Mouse (Mus musculus): ENCODE results near the gene Per2. TPM values are rescaled to one million over a fixed set of nuclear protein-coding genes. Genes with fewer than 3 reads are reported as not detected.

Gene Per2
- total RNA-seq, 2 experiments from 2014 or later = 2.1 to 11.7 TPM

DNA sequence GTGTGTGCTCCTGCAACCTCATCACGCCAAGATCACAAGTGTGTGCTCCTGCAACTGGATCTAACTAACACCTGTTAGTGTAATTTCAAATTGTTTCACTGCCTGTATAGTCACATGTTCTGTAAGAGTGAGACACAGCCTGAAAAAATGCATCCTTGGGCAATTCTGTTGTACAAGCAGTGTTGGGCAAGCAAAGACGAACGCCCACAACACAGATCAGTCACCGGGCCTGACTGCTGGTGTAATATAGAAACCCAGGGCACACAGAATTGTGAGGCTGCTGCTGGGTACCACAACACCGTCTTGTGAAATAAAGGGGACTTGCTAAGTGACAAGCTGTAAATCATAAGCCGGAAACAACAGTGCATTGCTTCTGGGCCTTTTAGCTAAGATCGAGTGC is 21.6 kb downstream of the Per2 start:
- intact Hi-C loops (cut with DNase I) = no loop called here
- no peak for DNase-seq (ENCODE audit: low spot score)

DNA sequence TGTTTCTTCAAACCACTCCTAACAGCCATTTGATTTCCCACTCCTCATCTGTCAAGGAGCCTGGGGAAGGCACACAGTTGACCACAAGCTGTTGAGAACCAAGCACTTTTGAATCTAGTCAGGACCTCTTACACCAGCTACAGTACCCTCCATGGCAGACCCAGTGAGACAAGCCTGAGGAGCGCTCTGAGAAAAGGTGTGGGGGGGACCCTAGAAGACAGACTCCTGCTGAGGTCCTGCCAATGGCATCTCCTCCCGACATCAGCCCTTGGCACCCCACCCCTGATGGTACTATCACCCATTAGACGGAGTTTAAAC is 22.1 kb downstream of the Per2 start:
- intact Hi-C loops (cut with DNase I) = no loop called here
- DNase-seq (ENCODE audit: low spot score) = no peak

DNA sequence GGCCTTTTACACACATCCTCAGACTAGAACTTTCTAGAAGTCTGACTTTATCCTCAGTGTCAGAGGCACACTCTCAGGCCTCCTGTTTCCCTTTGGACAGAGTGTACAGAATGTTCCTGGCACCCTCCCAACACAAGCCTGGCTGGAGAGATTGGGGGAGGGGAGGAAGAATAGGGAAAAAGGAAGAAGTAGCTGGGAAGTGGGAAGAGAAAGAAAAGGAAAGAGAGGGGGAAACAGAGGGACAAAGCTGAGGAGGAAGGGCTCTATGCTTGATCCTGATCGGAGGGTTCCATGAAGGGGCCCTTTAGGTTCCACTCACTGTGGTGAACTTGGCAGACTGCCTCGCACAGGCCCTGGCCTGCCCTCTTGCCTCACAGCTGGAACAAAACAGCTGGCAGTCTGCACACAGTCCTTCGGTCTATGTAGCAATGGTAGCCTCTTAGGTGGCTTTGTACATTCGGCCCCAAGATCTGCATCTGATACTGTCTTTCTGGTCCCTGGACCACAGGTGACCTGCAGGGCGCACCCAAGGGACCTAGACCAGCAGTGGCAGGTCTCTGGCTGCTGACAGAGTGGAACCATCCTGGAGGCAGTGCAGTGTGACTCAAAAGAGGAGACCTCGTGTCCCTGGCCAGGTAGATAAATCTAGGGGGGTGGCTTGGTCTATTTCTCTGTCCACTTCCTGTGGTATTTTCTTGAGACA is 22.6 kb downstream of the Per2 start:
- intact Hi-C loops (cut with DNase I) = no loop called here
- DNase-seq (ENCODE audit: low spot score) = peak; percentile 74

DNA sequence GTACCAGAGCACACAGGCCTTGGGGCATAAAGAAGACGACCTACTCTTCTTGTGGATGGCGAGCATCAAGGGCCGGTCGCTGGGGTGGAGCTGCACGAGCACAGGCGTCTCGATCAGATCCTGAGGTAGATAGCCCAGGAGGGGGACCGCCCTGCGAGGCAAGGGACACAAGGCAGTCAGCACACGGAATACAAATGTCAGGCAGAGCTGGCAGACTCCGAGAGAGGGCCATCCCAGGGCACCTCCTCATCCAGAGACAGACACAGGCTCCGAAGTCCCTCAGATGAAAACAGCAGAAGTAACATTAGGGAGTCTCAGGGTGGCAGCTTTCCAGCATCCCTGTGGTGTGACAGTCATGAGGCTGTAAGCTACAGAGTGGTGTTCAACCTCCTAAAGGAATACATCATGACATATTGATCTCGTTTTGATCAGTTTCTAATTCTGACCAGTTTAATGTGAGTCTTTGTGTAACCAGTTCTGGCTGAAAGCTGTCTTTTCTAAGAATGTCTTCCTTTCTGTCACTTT is 23.5 kb downstream of the Per2 start:
- DNase-seq (ENCODE audit: low spot score) = no peak
- intact Hi-C loops (cut with DNase I) = no loop called here

DNA sequence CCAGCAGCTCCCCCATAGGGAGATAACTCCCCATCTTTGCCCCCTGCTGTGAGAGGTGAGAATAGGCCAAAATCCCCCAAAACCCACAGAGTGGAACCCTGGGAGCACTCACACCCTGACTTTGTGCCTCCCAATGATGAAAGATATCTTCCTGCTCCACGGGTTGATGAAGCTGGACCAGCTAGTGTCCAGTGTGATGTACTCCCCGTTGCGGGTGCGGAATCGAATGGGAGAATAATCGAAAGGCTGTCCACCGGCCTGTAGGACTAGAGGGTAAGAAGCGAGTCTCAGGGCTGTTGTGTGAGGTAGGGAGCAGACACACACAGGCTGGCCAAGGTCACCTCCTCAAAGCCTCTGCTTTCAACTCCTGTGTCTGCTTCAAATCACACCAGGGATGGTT is 24.2 kb downstream of the Per2 start:
- no peak for DNase-seq (ENCODE audit: low spot score)
- intact Hi-C loops (cut with DNase I) = no loop called here

DNA sequence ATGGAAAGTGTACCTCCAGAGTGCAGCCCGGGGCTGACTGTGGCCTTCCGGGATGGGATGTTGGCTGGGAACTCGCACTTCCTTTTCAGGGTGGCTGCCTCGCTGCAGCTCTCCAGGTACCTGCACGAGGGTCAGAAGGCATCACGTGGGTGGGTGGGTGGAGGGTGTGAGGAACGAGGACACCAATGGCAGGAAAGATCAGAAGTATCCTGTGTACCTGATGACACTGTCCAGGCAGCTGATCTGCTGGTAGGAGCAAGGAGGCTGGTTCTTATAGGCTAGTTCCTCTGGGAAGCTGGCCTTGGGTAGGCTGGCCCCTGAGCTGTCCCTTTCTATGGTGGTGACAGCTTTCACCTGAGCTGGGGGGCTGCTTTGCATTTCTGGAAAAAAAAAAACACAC is 28.4 kb downstream of the Per2 start:
- no peak for DNase-seq (ENCODE audit: low spot score)
- intact Hi-C loops (cut with DNase I) = no loop called here

DNA sequence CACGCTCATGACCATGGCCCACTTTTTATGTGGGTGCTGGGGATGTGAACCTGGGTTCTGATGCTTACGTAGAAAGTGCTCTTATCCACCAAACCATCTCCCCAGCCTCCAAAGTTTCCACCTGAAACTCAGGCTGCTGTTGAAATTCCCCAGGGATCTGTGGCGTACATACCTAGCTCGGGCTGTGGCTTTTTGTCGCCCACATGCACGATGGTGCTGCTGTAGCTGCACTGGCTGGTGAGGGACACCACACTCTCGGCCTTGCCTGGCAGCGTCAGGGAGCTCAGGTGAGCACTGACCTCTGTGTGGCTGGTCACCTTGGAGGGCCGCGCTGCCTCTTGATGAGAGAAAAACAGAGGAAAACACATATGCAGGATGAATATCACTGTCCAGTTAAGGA is 29.9 kb downstream of the Per2 start:
- DNase-seq (ENCODE audit: low spot score) = no peak
- intact Hi-C loops (cut with DNase I) = no loop called here

DNA sequence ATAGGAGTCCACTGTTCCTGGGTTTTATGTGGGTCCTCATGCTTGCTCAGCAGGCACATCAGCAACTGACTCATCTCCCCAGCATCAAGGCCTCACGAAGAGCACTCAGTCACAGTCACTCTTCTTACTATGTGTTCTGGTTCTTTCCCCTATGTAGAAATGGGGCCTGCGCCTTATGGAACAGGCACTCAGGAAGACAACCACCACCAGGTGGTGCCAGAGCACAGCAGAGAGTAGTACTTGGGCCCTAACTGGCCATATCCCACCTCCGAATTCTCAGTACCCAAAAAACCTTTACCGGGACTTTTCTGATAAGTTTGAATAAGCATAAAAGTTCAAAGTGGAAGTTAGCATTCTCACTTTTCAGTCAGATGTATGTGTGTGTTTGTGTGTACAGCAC is 30.5 kb downstream of the Per2 start:
- DNase-seq (ENCODE audit: low spot score) = peak; percentile 55
- intact Hi-C loops (cut with DNase I) = loop anchor here (1.0 kb wide), 2 partner anchors 31 to 55 kb away; partner anchors contain the start of gene Per2

DNA sequence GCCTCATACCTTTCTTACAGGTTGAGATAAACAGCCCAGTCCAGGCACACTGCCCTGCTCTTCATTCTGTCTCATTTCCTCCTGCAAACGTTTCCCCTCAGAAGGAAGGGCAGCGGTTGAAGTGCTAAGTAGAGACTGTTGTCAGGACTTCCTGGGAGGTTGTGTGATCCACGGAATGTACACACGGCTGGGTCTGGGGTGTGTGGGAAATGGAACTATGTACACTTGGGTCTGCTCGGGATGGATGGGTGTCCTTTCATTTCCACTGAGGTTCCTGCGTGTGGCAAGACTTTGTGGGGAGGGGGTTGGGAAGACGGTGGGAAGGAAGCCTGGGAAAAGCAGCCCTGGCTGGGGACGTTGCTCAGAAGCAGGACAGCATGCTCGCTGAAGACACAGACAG is 32.7 kb downstream of the Per2 start:
- DNase-seq (ENCODE audit: low spot score) = no peak
- intact Hi-C loops (cut with DNase I) = no loop called here

DNA sequence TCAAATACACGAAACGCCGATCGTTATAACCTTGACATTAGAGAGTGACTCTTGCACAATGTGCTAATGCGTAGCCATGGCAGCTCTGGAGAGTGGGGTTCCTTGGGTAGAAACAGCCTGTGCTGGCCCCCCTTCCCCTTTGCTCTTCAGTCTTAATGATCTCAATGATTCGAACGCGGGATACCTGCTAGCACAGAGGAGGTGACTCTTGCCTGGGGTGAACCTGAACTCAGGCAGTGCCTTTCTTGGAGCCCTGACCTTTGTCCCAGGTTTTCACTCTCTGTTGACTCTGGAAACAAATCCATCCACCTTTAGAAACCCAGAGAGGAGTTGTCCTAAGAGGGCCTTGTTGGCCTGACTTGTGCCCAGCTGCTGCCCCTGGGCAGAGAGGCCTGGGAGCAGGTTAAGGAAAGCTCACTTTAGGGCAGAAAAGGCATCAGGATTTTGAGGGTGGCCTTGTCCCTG is 38.5 kb downstream of the Per2 start:
- DNase-seq (ENCODE audit: low spot score) = no peak
- intact Hi-C loops (cut with DNase I) = no loop called here

DNA sequence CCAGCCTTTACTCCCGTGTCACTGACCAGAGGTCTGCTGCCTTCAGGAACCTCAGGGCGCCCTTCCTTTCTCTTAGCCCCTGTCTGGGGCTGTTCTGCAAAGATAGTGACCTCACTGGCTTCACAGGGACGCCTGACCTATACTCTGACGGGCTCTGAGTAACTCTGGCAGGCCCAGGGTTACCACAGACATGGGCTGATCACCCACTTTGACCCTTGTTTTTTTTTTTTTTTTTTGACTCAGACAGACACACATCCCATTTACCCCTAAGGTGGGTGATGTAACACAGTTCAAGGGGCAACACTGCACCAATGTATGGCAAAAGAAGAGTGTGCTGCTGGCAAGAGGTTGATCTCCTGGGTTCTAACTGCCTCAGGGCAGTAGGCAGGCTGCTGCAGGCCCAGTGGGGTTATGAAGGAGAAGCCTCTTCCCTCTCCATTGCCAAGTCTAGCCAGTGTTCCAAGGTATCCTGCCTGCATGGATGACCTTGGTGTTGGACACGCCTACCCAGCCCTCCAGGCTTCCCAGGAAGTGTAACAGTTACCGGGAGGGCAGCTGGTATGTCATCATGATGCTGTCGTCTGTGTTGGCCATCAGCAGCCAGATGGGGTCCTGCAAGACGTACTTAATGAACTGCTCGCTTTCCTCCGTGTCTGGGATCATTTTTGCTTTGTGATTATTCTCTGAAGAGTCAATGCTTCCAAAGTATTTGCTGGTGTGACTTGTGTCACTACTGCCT is 39.1 kb downstream of the Per2 start:
- no peak for DNase-seq (ENCODE audit: low spot score)
- intact Hi-C loops (cut with DNase I) = no loop called here

DNA sequence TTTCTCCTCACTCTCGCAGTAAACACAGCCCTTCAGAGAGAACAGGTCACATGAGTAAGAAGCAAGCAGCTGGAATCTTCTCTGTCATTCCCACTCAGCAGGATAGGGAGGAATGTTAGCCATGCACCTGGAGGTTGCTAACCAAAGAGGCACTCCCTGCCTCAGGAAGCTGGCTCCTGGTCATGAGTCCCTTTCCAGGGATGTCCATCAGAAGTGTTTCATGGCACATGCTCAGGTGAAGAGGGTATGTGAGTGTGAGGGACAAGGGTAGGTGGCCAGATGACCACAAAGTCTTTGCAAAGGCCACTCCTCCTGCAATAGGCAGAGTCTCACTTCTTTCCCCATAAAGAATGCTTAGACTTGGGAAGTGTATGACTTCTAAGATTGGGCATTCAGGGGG is 41.1 kb downstream of the Per2 start:
- intact Hi-C loops (cut with DNase I) = no loop called here

DNA sequence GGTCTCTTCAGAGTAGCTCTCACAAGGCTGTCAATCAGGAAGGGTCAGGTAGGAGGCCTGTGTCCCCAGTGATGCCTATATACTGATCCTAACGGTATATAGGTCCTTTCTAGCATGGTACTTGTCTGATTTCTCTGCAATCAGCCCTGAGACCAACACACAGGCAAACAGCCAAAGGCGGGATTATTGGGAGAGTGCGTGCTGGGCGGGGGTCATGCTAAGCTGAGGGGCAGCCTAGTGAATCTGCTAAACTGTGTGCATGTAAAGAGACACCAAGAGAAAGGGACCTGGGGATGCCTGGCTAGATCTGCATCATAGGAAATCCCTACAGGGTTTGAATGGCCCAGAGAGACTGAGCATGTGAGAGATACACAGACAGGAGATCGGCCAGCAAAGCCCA is 43.8 kb downstream of the Per2 start:
- no peak for DNase-seq (ENCODE audit: low spot score)
- intact Hi-C loops (cut with DNase I) = no loop called here

More for the DNA sequence above, 41.1 kb downstream of the Per2 start:
- no peak for DNase-seq (ENCODE audit: low spot score)

DNA sequence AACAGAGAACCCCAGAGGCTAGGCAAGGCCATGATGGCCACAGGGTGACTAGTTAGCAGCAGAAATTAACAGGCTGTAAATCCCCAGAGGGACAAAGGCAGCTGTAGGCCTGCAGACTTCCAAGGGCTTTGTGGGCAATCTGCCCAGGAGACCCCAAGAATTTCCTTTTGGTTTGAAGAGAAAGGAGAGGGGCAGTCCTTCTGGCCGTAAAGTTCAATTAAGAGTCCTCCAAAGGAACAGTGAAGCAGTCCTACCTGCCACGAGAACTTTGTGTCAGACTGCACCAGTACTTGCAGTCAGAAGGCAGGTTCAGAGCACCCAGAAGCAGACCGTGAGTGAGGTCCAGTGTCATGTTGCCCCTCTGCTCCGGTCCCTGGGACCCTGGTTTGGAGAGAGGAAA is 44.2 kb downstream of the Per2 start:
- DNase-seq (ENCODE audit: low spot score) = no peak
- intact Hi-C loops (cut with DNase I) = no loop called here

DNA sequence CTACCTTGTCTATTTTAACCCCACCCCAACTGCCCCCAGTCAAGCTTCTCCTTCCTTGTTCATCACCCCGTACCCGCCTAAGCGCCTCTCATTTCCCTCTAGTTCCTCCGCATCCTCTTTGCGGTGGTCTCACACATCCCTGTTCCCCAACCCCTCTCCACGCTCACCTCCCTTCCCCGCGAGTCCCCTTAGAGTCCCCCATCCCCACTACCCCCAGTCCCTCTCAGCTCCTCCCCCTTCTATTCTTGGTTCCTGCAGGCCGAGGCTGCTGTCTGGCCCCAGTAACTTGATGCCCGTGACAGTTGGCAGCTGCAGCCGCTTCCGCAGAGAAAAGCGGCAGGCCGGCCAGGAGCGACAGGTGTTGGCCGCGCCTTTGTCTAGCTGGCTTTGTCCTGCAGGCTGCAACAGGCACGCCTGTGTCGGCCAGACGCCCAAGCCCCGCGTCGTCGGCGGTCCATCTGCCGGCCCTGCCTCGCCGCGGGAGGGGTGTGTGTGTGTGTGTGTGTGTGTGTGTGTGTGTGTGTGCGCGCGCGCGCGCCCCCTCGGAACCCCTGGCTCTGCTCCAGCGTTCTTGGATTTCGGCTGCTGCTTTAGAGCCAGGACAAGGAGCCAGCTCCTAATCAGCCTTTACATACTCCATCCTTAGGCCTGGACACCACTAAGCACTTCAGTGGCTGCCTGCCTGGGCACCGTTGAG is 45.1 kb downstream of the Per2 start, which contains the start of gene Hes6:
Gene Hes6 (minus strand): TSS at position 141 of the 697 bp plus-strand sequence.
- intact Hi-C loops (cut with DNase I) = no loop called here

DNA sequence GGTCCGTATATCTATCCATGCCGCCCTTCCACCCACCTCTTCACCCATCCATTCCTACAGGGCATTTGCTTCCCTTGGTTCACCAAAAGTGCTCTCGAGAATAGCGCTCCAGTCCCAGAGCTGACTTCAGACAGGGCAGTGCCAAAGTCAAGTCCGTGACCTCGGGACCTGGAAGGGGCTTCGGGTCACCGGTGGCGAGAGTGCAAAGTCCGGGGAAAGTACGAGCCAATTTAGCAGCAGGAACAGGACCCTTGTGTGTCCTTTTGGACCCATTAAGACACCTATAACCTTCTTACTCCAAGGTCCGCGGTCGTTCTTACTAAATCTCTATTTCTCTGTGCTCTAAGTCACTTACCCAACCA is 45.6 kb downstream of the Per2 start:
- no peak for DNase-seq (ENCODE audit: low spot score)
- intact Hi-C loops (cut with DNase I) = no loop called here

More for the DNA sequence above, 45.1 kb downstream of the Per2 start, which contains the start of gene Hes6:
- peak; percentile 67 for DNase-seq (ENCODE audit: low spot score)

DNA sequence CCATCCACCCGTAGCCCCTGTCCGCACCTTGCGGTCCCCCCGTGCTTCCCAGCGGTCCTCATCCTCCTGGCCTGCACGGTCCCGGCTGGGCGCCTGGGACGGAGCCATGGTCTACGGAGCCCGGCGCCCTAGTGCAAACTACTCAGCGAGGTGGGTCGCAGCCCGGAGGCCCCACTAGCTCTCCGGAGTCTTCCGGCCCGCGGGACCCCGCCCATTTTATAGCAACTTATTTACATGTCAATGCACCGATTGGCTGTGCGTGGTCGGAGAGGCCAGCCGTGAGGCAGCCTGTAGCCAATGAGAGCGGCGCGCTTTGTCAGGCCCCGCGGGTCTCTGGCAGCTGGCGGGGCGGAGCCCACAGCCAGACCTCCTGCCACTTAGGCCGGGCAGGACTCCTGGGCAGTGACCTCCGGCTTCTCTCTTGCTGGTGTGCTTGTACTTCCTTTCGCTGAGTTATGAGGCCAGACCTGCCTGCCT is 46.1 kb downstream of the Per2 start:
- intact Hi-C loops (cut with DNase I) = no loop called here
- DNase-seq (ENCODE audit: low spot score) = peak; percentile 95

DNA sequence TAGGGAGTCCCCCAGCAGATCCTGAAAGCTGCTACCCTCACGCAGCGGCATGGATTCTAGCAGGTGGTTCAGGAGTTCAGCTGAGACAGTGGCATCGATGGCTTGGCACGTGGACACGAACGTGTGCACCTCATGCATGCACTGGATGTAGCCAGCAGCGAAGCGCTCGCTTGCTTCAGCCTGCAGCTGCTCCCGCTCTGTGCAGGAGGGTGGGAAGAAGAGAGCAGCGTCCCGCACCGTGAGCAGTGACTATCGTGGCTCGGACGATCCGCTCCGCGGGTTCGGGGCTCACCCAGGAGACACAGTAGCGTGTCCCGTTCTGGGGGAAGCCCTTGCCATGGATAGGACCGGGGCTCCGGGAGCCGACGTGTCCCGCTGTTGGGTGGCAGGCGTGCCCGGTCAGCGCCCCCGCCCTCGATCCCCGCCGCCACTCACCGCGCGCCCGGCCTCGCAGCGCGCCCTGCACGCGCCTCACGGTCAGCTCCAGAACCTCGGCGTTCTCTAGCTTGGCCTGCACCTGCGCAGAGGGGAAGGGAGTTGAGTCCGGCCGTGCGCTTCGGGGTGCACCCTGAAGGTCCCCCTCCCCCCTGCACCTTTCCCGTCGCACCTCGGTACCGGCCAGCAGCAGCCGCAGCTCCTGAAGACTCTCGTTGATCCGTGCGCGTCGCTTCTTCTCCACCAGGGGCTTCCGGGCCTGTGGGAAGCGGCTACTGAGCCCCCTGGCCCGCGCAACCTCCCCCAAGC is 46.7 kb downstream of the Per2 start:
- intact Hi-C loops (cut with DNase I) = no loop called here
- no peak for DNase-seq (ENCODE audit: low spot score)

DNA sequence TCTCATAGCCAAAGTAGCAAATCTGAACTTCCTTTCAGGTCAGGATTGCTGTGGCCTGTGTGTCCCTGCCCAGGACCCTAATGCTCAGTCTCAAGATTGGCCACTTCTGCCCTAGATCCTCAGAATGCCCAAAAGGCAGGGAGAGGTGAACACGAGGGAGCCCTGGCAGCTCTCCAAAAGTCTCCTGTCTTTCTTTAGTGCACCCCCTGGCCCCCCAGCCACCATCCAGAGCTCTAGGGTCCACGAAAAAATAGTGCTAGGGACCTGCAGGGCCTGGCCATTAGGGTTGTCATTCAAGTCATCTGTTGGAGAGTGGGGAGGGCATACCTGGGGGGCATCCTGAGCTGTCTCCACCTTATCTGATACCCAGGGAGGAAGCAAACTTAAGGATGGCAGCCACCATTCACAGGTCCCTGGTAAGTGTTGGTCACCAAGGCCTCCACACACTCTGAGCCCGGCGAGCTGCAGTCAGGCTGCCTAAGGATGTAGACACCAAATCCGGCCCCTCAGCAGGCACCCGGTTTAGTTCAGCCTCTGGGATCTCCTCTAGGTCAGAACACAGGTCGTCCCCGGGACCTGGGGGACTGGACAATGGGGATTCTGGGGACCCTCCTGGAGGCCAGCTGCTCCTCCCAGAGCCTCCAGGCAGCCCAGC is 47.4 kb downstream of the Per2 start:
- intact Hi-C loops (cut with DNase I) = no loop called here

DNA sequence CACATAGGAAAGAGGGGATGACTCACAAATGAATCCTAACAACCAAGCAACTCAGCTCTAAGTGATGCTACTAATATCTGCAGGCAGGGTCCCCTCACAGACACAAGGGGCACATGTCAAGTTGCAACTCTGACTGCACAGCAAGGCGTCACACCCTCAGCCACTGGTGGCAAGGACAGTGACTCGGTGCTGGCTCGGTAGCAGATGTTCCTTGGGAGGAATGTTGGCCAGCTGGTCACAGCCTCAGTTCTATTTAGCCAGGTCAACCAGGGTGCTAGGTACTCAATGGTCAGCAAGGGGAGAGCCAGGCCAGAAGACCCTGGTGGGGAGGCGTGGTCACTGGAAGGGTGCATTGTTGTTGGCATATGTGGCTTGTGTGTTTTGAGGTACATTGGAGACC is 51.3 kb downstream of the Per2 start:
- DNase-seq (ENCODE audit: low spot score) = no peak
- intact Hi-C loops (cut with DNase I) = no loop called here

More for the DNA sequence above, 47.4 kb downstream of the Per2 start:
- no peak for DNase-seq (ENCODE audit: low spot score)

Measured in heart, postnatal 25 days (tissue).